10 mouse cellular contexts compared by ENCODE assay signal in the genomic region with DNA sequence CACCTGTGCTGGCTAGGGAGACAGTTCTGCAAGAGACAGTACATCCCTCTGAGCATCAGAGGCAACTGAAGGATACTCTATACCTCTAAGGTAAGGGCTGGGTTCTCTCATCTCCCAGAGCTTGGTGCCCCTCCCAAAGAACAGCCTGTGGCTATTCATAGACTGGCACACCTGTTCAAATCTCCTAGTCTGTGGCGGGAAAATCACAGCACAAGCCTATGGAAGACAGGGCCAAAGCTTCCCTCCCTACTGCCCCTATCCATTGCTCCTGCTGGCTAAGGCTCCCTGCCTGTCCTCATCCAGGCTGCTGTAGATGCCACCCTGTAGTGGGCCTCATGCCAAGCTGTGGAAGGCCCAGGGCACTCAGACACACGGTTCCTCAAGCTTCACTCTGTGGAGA. TPM values are rescaled to one million over a fixed set of nuclear protein-coding genes. Genes with fewer than 3 reads are reported as not detected.
DNase-seq lines count a peak whose midpoint lies in the region; ATAC-seq lines count a peak whose summit lies in the region.
"Had no signal": no experiment of that assay in that cellular context is flagged by ENCODE, and none has a peak within 500 bp of the region (broad histone marks: within the 10 kb centered on the region; RNA-seq: fewer than 3 reads in every experiment).

No protein-coding gene starts in this region.

- 89% methylated on average over 2 of the region's 2 CpGs for WGBS in heart, embryonic 10.5 days
- 70% methylated on average over 2 of the region's 2 CpGs for WGBS in hindbrain, embryonic 14.5 days
- WGBS in neural tube, embryonic 15.5 days = 66% methylated on average over 2 of the region's 2 CpGs

- peak overlapping the region; percentile 59; the same call in 1 of the 2 replicates for H3K27ac ChIP-seq in heart, embryonic 10.5 days
- H3K27ac ChIP-seq in hindbrain, embryonic 14.5 days = peak overlapping the region; percentile 45; the same call in 1 of the 2 replicates
- peak overlapping the region; percentile 48; the same call in 1 of the 2 replicates for H3K27ac ChIP-seq in neural tube, embryonic 15.5 days (replicated peaks)

- H3K27me3 ChIP-seq in heart, embryonic 10.5 days (ENCODE audit: insufficient read depth, poor library complexity, severe bottlenecking) = peaks cover 14% of the 10 kb centered on the region
- H3K27me3 ChIP-seq in megakaryocyte, embryonic 14.5 days (replicated peaks) = peaks cover 60% of the 10 kb centered on the region
- H3K27me3 ChIP-seq in hindbrain, embryonic 14.5 days (ENCODE audit: control insufficient read depth, insufficient read depth, low read length) = no peaks in the 10 kb centered on the region
- H3K27me3 ChIP-seq in neural tube, embryonic 15.5 days (replicated peaks) = no peaks in the 10 kb centered on the region

- no peaks in the 10 kb centered on the region for H3K36me3 ChIP-seq in heart, embryonic 10.5 days
- H3K36me3 ChIP-seq in megakaryocyte, embryonic 14.5 days (replicated peaks; ENCODE audit: low read length) = peaks cover 12% of the 10 kb centered on the region
- H3K36me3 ChIP-seq in hindbrain, embryonic 14.5 days (replicated peaks; ENCODE audit: control insufficient read depth, insufficient read depth) = no peaks in the 10 kb centered on the region
- H3K36me3 ChIP-seq in neural tube, embryonic 15.5 days = no peaks in the 10 kb centered on the region

- H3K4me1 ChIP-seq in heart, embryonic 10.5 days = peaks cover 74% of the 10 kb centered on the region
- peaks cover 96% of the 10 kb centered on the region for H3K4me1 ChIP-seq in megakaryocyte, embryonic 14.5 days
- H3K4me1 ChIP-seq in hindbrain, embryonic 14.5 days (replicated peaks; ENCODE audit: control insufficient read depth, insufficient read depth, low read length) = peaks cover 85% of the 10 kb centered on the region
- peaks cover 98% of the 10 kb centered on the region for H3K4me1 ChIP-seq in neural tube, embryonic 15.5 days

- no peaks in the 10 kb centered on the region for H3K9me3 ChIP-seq in heart, embryonic 10.5 days
- H3K9me3 ChIP-seq in megakaryocyte, embryonic 14.5 days = no peaks in the 10 kb centered on the region
- no peaks in the 10 kb centered on the region for H3K9me3 ChIP-seq in hindbrain, embryonic 14.5 days (ENCODE audit: control insufficient read depth, low read length)
- no peaks in the 10 kb centered on the region for H3K9me3 ChIP-seq in neural tube, embryonic 15.5 days (replicated peaks)

- no peak for DNase-seq in heart, embryonic 10.5 days (ENCODE audit: low spot score)
- no peak for DNase-seq in heart, adult 8-10 months (ENCODE audit: low spot score)
- no peak for DNase-seq in hindbrain, embryonic 14.5 days (ENCODE audit: low spot score)
- DNase-seq: adrenal gland, adult 8-10 months; right cerebral cortex, adult 18-20 months had no signal

- H3K9ac ChIP-seq in hindbrain, embryonic 14.5 days = no peak overlapping the region
- H3K9ac ChIP-seq in neural tube, embryonic 15.5 days (replicated peaks) = no peak overlapping the region

- no peak overlapping the region for H3K4me2 ChIP-seq in hindbrain, embryonic 14.5 days (replicated peaks)
- peak overlapping the region; percentile 85; the same call in 1 of the 2 replicates for H3K4me2 ChIP-seq in neural tube, embryonic 15.5 days

- no peak overlapping the region for H3K4me3 ChIP-seq in heart, embryonic 10.5 days
- peak overlapping the region; percentile 42 for H3K4me3 ChIP-seq in megakaryocyte, embryonic 14.5 days (replicated peaks)
- H3K4me3 ChIP-seq in hindbrain, embryonic 14.5 days (replicated peaks; ENCODE audit: low read length) = no peak overlapping the region
- H3K4me3 ChIP-seq in neural tube, embryonic 15.5 days (replicated peaks) = no peak overlapping the region

- no peak for ATAC-seq in megakaryocyte, adult 5-6 weeks (ENCODE audit: poor library complexity, severe bottlenecking)
- no peak for ATAC-seq in hindbrain, embryonic 14.5 days (ENCODE audit: low FRiP score)
- ATAC-seq in neural tube, embryonic 15.5 days (ENCODE audit: low FRiP score) = no peak
- ATAC-seq in inflammation-experienced regulatory T-cells, adult 6 months = no peak
- no peak for ATAC-seq in cerebellum, adult (ENCODE audit: insufficient number of reproducible peaks, low FRiP score, low TSS enrichment)

RNA-seq across cellular contexts. Expression of a gene that starts 20.8 kb away (rescaled TPM):
- 13.2 and 16.6 TPM in 2 replicates for polyA plus RNA-seq in heart, embryonic 10.5 days (2016; fragmentation: Nextera tagmentation; extraction: Ambion mirVana)
- total RNA-seq in heart, adult 8-10 months (2022) = 10 to 100 TPM; 22.2 to 36.5 (median 29.1) TPM
- polyA plus RNA-seq in megakaryocyte, embryonic 14.5 days (2012; ENCODE audit: insufficient read depth, low replicate concordance) = 1.2 and 4.2 TPM in 2 replicates
- total RNA-seq in megakaryocyte, adult 5-6 weeks (2015) = 37.6 and 43.0 TPM in 2 replicates
- 22.3 and 48.3 TPM in 2 replicates for total RNA-seq in megakaryocyte, adult 5-6 weeks (2017)
- 23.3 and 25.6 TPM in 2 replicates for polyA plus RNA-seq in hindbrain, embryonic 14.5 days (2014; fragmentation: Nextera tagmentation; extraction: Ambion mirVana)
- 11.7 and 22.6 TPM in 2 replicates for polyA plus RNA-seq in neural tube, embryonic 15.5 days (2015; fragmentation: Nextera tagmentation; extraction: Ambion mirVana)
- 10 to 100 TPM; 24.9 to 41.2 (median 27.0) TPM for polyA plus RNA-seq in inflammation-experienced regulatory T-cells, adult 6 months (2017; shearing (Covaris generic))

RNA-seq across cellular contexts. Expression of a gene that starts 50.7 kb away (rescaled TPM):
- polyA plus RNA-seq in heart, embryonic 10.5 days (2016; fragmentation: Nextera tagmentation; extraction: Ambion mirVana) = 24.7 and 26.4 TPM in 2 replicates
- 10 to 100 TPM; 40.7 to 45.7 (median 41.7) TPM for total RNA-seq in heart, adult 8-10 months (2022)
- 7.6 and 26.1 TPM in 2 replicates for polyA plus RNA-seq in megakaryocyte, embryonic 14.5 days (2012; ENCODE audit: insufficient read depth, low replicate concordance)
- 41.6 and 43.9 TPM in 2 replicates for total RNA-seq in megakaryocyte, adult 5-6 weeks (2015)
- total RNA-seq in megakaryocyte, adult 5-6 weeks (2017) = 31.1 and 34.6 TPM in 2 replicates
- polyA plus RNA-seq in hindbrain, embryonic 14.5 days (2014; fragmentation: Nextera tagmentation; extraction: Ambion mirVana) = 29.1 and 30.0 TPM in 2 replicates
- polyA plus RNA-seq in neural tube, embryonic 15.5 days (2015; fragmentation: Nextera tagmentation; extraction: Ambion mirVana) = 16.7 and 17.2 TPM in 2 replicates
- polyA plus RNA-seq in inflammation-experienced regulatory T-cells, adult 6 months (2017; shearing (Covaris generic)) = 10 to 100 TPM; 18.4 to 28.4 (median 24.2) TPM
